Mouse (Mus musculus): Measurements from ENCODE around the gene 1700007K13Rik.

- no peak for TF ChIP-seq MYOD1 (IDR thresholded peaks at IDR 0.05; ENCODE audit: control insufficient read depth in 1 of 3, insufficient read length in 2 of 3, low read depth in 2 of 3)
- no peak for TF ChIP-seq POLR2A (IDR thresholded peaks at IDR 0.05; ENCODE audit: insufficient read length, low read depth)
Observed at GRCm38 (mm10) chr2:28505795-28506194, 39.7 kb upstream of the 1700007K13Rik start, which contains the start of gene Gm10134.
